Mouse (Mus musculus) 3T3-L1 (cell line): Measurements from ENCODE around the gene Arfgef3.
"Not testable (repeated sequence)": the region's sequence is repeated elsewhere in the genome, so short reads cannot be mapped to it uniquely, and the experiment has no call there.

ENCODE experiments used
- DNase-seq: peaks from one replicate; pipeline ENCODE4 v3.0.0-alpha.2; 2015; ENCODE audit warnings: low read depth, low spot score

Arfgef3 gene

GRCm38 (mm10) chr10:18589455-18589854 lies 154.3 kb downstream of the Arfgef3 start:
- no peak for DNase-seq

GRCm38 (mm10) chr10:18584188-18584587 lies 159.6 kb downstream of the Arfgef3 start:
- DNase-seq, result no peak

DNA sequence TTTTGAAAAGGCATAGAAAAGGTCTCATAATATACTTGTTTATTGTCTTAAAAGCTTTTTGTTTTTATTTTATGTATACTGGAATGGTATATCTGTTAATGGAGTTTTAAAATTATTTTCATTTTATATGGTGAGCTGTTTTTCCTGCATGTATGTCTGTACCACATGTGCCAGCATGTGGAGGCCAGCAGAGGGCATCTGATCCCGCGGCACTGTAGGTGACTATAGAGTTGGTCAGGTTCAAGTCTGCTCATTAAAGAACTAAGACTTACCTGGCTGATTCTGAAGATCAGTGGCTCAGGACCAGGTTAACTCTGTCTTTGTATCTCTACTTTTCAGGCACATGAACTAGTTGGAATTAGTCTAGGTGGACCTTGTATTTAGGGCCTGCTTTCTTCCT lies 171.2 kb downstream of the Arfgef3 start:
- DNase-seq, result peak; percentile 3

GRCm38 (mm10) chr10:18562940-18563339 lies 180.8 kb downstream of the Arfgef3 start:
- peak; percentile 52 for DNase-seq

GRCm38 (mm10) chr10:18561445-18561844 lies 182.3 kb downstream of the Arfgef3 start:
- no peak for DNase-seq

DNA sequence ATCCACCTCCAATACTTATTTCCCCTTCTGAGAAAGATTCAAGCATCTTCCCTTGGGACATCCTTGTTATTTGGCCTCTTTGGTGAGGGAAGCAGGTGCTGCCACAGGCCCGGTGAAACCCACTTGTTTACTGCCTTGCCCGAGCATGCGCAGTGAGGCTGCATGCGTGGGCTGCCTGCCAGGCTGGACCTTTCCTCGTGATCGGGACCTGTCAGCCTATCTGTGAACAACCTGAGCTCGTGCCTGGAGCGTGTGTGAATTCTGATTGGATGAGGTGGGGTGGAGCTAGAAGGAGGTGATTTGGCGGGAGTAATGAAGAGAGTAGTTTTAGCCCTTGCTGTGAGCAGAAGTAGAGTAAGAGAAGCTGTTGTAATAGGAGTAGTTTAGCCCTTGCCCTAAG lies 184.7 kb downstream of the Arfgef3 start:
- DNase-seq, result not testable (repeated sequence)

DNA sequence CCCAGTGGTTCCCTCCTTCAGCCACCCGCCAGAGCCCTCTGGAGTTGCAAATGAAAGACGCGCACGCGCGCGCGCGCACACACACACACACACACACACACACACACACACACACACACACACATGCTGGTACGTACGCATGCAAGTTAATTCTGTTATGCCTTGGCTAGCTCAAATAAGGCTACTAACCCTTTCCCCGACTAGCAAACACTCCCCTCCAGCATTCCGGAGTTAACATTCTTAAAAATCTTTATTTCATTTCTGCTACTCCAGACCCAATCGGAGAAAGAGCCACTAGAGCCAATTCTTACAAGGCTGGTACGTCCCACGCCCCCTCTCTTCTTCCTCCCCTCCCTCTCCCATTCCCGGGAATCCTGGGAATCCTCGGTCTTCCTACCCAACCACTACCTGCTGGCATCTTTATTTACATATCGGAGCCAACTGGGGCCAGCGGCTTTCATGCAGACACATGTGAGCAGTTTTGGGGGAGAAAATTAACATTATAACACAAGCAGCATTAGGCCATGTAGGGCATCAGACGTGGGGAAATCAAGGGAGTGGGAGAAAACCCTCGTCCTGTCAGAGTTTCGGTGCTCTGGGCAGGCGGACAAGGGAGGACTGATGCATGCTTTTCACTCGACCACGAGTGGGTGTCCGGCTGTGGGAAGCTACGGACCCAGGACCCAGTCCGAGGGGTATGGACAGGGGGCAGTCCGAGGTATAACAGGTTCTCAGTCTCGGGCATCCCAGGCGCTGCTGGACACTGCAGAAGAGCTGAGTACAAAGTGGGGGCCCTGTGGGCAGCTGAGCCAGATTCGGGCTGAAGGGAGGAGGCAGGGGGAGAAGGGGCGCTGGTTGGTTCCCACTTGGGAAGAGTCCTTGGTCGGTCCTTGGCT lies 194.2 kb downstream of the Arfgef3 start:
- DNase-seq, result no peak

GRCm38 (mm10) chr10:18547381-18547780 lies 196.4 kb downstream of the Arfgef3 start:
- no peak for DNase-seq

GRCm38 (mm10) chr10:18545813-18546235 lies 197.9 kb downstream of the Arfgef3 start, which contains the start of gene Hebp2:
Gene Hebp2 (minus strand): TSS chr10:18546076.
- DNase-seq, result no peak

GRCm38 (mm10) chr10:18545309-18545708 lies 198.4 kb downstream of the Arfgef3 start:
- DNase-seq, result no peak

- no peak for DNase-seq
Observed at GRCm38 (mm10) chr10:18536889-18537288, 206.9 kb downstream of the Arfgef3 start.

- DNase-seq, result no peak
Observed at GRCm38 (mm10) chr10:18532293-18532692, 211.5 kb downstream of the Arfgef3 start.
